Mouse (Mus musculus) testis, adult 2 months (tissue): ENCODE measurements around the gene Enpp7.
A peak's percentile ranks its signal among the peaks of the same experiment; 100 is the strongest.

Experiments
- CTCF ChIP-seq: fragments of 200-500 bp; IDR thresholded peaks from 2 replicates; pipeline ENCODE4 v1.5.1; 2012; ENCODE audit warnings: low read depth, mild to moderate bottlenecking, inconsistent platforms, low read length, moderate library complexity; ENCODE audit not compliant: control insufficient read depth, insufficient read depth, insufficient replicate concordance
- POLR2A ChIP-seq: fragments of 200-500 bp; IDR thresholded peaks from 2 replicates; pipeline ENCODE4 v1.6.1; 2012; ENCODE audit warnings: low read depth, mild to moderate bottlenecking, inconsistent platforms, low read length, moderate library complexity; ENCODE audit not compliant: control insufficient read depth

- TF ChIP-seq CTCF (peak; percentile 35; the same call in 1 of the 2 replicates), POLR2A (no peak)
Observed at GRCm38 (mm10) chr11:119022068-119022894, 34.3 kb downstream of the Enpp7 start.
